Mouse (Mus musculus): ENCODE measurements around the gene Aqp8.

Gene Aqp8

DNA sequence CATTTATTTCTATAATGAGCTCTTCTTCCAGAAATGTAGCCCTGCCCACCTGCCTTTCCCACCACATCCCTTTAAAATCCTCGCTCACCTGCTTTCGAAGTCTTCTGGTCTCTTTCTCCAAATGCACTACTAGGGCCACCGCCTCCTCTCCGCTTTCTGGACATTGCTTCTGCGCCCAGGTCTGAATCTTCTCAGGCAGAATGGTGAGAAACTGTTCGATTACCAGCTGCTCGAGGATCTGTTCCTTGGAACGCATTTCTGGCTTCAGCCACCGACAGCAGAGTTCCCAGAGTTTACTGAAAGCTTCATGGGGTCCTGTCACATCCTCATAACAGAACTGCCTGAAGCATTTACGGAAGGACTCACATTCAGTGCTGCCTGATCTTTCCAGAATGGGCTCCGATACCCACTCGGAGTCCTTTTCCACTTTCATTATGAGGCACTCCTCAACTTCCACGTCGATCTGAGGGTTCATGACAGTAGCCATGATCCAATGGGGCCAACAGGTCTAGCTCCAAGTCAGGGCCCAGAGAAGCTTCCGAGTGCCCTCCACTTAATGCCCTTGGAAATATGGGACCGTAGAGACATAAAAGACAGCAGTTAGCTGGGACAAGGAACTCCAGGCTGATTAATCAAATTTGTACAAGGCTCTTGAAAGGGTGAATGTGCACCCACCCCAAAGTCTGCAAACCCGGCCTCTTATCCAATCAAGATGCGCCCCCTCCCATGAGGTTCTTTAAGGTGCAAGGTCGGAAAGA is 37.6 kb downstream of the Aqp8 start:
- DNase-seq (ENCODE audit: low spot score): no peak

DNA sequence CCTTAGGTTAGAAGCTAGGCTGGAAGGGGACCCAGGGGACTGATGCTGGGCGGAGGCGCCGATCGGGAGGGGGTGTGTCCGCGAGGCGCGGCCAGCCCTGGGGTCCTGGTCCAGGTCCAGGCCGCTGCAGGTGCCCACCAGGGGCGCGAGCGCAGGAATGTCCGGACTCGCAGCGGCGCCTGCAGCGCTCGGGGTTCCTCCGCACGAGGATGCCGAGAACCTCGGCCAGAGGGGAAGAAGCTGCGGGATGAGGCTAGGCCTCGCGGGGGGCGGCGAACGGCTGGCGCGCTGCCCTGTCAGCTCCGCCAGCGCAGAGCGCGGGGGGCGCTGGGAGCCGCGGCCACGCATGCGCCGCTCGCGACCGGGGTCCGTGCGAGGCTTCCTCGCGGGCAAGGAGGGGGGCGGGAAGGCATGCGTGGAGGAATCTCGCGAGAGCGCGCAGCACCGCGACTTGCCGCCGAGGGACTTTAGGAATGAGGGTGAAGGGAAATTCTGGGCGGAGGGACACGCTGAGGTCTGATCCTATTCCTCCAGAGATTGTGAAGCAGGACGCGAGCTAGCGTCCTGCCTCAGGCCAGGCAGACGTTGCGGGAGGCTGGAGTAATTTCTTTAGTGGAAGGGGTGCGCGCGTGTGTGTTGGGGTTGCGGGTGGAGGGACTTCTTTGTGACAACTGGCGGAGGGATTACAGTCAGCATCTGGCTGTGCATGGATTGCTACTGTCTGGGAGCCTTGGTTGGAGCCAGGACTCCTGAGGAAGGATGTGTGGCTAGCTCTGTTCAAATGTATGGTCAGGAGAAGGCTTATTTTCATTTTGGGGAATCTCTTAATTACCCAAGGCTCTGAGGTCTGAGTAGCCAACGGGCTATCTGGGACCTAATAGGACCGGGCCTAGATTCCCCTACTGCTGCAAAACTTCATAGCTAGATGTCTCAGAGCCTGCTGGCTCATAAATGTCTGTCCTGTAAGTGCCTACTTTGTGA is 38.4 kb downstream of the Aqp8 start, which contains the start of gene Zkscan2:
Zkscan2 (minus strand) TSS at position 211 of the 981 bp plus-strand sequence.
- peak; percentile 15 for DNase-seq (ENCODE audit: low spot score)

DNA sequence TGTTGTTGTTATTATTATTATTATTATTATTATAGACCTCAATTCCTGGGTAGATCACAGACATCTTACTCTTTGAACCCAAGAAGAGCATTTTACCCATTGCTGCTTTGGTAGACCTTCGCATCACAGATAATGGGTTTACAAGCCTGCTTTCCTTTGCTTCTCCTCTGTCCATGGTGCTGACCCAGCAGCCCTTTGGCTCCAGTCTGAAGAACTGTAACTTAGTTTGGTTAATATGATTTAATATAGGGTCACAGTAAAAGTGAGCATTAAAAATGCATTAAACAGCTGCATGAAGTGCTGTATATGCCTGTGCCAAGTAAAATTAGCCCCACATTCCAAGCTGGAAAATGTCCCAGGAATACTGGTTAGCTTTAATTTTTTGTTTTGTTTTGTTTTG is 41.3 kb downstream of the Aqp8 start:
- peak; percentile 54 for DNase-seq (ENCODE audit: low spot score)

DNA sequence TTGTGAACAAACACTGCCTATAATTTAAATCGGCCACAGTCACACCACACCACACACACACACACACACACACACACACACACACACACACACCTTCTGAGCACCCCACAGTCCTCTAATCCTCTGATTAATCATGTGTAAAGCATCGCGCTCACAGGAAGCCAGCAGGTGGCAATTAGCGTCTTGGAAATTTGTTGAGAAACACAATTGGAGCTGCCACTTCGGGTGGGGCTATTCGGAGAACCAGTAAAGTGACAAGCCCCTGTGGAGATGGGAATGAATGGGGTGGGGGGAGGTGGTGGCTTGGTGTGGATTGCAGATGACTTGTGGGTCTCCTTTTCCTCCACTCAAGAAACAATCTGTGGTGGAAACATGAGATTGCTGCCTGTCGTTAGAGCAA is 45.9 kb downstream of the Aqp8 start:
- DNase-seq (ENCODE audit: low spot score): no peak

Data from urinary bladder, postnatal 25 days (tissue).